Mouse (Mus musculus): Measurements from ENCODE around the gene Gm47985.

DNA sequence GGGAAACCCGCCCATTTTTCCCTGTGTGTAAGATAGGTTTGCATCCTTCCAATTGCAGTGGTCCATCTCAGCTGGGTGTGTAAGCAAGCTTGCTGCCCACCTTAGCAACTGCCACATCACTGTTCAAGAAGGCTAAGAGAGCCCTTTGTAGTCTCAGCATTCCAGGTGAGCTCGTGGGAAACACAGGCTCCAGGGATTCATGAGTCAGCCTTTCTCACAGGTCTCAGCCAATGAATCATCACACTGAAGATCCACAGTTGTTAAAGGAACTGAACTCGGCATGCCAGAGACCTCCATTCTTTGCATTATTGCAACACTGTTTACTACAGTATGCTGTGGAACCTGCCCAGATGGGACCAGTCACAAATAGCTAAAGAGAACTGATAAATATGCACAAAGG lies 13.7 kb upstream of the Gm47985 start:
- TF ChIP-seq CTCF (IDR thresholded peaks at IDR 0.05; ENCODE audit: control insufficient read depth, insufficient read depth, insufficient replicate concordance, low read depth, low read length) (no peak), POLR2A (IDR thresholded peaks at IDR 0.05; ENCODE audit: control insufficient read depth, low read depth, low read length) (no peak)
